Mouse (Mus musculus) stomach, postnatal 0 days (tissue): Measurements from ENCODE around the gene Bsx. TPM values are rescaled to one million over a fixed set of nuclear protein-coding genes. Genes with fewer than 3 reads are reported as not detected.

Source experiments
- ATAC-seq: fragments of 200-750 bp; cut with Nextera tagmentation; 2 replicates; pipeline ENCODE4 v1.8.0; 2017; ENCODE audit not compliant: low FRiP score, low TSS enrichment
- DNase-seq: peaks from one replicate; pipeline ENCODE4 v3.0.0-alpha.2; 2016; ENCODE audit warnings: low spot score
- H3K27ac ChIP-seq: fragments of 300-500 bp; sonication (generic); replicated peaks from 2 replicates; pipeline ENCODE4 v1.5.1; 2014; ENCODE audit warnings: mild to moderate bottlenecking, control low read depth
- H3K27me3 ChIP-seq: fragments of 300-500 bp; sonication (generic); 2 replicates; pipeline ENCODE4 v1.6.1; 2014; ENCODE audit warnings: low read length; ENCODE audit not compliant: control insufficient read depth, insufficient read depth
- H3K36me3 ChIP-seq: fragments of 300-500 bp; sonication (generic); 2 replicates; pipeline ENCODE4 v1.6.1; 2014; ENCODE audit warnings: low read length, mixed read lengths; ENCODE audit not compliant: control insufficient read depth, insufficient read depth
- H3K4me1 ChIP-seq: fragments of 300-500 bp; sonication (generic); replicated peaks from 2 replicates; pipeline ENCODE4 v1.6.1; 2014; ENCODE audit warnings: antibody characterized with exemption; ENCODE audit not compliant: control insufficient read depth, insufficient read depth
- H3K4me2 ChIP-seq: fragments of 300-500 bp; sonication (generic); replicated peaks from 2 replicates; pipeline ENCODE4 v1.6.1; 2014; ENCODE audit warnings: low read depth, mild to moderate bottlenecking, control low read depth, moderate library complexity
- H3K4me3 ChIP-seq: fragments of 300-500 bp; sonication (generic); 2 replicates; pipeline ENCODE4 v1.5.1; 2014; ENCODE audit warnings: low read depth, low read length, control low read depth
- H3K9ac ChIP-seq: fragments of 300-500 bp; sonication (generic); 2 replicates; pipeline ENCODE4 v1.6.1; 2014; ENCODE audit warnings: mild to moderate bottlenecking, low read length, control low read depth, mixed read lengths
- H3K9me3 ChIP-seq: fragments of 300-500 bp; sonication (generic); 2 replicates; pipeline ENCODE4 v1.6.1; 2016; ENCODE audit warnings: low read length; ENCODE audit not compliant: control insufficient read depth
- CTCF ChIP-seq: IDR thresholded peaks from 2 replicates; pipeline ENCODE4 v1.5.1; 2016; ENCODE audit warnings: antibody characterized with exemption, low read depth, mild to moderate bottlenecking, moderate library complexity
- EP300 ChIP-seq: optimal IDR thresholded peaks from 2 replicates; pipeline ENCODE3; 2016; ENCODE audit warnings: antibody characterized with exemption
- WGBS: fragments of 180-500 bp; shearing (Covaris S2); extraction: QIAGEN DNeasy Blood & Tissue Kit; methylation state at CpG from one replicate; pipeline ENCODE4 v1.1.7; 2014; 5-methylcytosine and 5-hydroxymethylcytosine counted together
- polyA plus RNA-seq: library from polyadenylated mRNA; unstranded; fragments of >200 nt; fragmentation: Nextera tagmentation; extraction: Ambion mirVana; gene quantifications from 2 replicates; pipeline ENCODE4 v1.2.1, GENCODE M21; 2015

Bsx gene
- polyA plus RNA-seq, 1 experiment from 2014 or later: not detected

DNA sequence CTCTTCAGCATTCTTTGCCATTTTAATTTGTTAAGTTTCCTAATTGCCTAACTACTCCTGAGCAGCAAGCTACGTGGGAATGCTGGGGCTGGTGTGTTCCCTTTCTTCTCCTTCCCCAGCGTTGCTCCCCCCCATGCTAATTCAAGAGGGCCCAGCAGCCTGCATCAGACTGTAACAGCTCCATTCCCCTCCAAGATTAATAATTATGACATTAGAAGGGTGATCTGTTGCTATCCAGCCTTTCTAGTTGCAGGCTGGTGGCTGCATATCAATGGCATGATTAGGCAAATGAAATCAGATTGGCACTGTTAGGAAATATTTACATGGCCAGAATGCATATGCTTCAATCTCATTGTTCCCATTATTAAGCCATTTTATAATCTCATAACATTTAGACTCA, 22.4 kb upstream of the Bsx start:
- ATAC-seq (no peak), DNase-seq (no peak)
- Histone ChIP-seq H3K27ac (no peak overlapping the region), H3K4me2 (no peak overlapping the region), H3K27me3 (no peaks in the 10 kb centered on the region), H3K36me3 (no peaks in the 10 kb centered on the region), H3K9ac (no peak overlapping the region), H3K4me3 (no peak overlapping the region), H3K9me3 (no peaks in the 10 kb centered on the region), H3K4me1 (no peaks in the 10 kb centered on the region)
- WGBS: 54% methylated on average over 2 of the region's 2 CpGs
- no peak for TF ChIP-seq CTCF
- no peak for TF ChIP-seq EP300

DNA sequence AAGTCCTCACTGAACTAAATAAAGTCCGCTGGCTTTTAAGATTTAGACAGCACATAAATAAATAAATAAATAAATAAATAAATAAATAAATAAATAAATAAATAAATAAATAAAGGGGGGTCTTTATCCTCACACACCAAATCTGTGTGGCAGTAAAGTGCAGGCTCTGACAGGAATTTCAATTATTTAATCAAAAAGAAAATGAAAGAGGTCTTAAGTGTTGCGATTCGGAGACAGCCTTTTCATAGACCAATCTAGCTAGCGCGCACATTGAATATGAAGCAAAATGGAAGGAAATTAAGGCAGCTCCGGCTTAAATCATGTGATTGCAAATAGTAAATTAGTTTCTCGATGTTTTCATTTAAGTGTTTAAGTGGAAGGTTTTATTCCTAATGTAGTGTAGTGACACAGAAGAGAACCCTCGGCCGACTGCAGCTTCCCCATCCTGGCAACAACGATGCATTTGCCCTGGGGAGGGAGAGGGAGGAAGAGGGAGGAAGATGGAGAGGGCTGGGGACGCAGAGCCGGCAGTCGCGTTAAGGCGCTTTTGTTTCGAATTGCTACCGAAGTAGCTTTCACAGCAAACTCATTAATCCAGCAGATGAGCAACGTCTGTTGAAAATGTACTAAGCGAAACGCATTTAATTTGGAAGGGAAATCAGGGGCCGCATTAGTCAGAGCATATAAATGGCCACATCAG, 15.3 kb upstream of the Bsx start:
- H3K4me1 ChIP-seq: no peaks in the 10 kb centered on the region
- no peaks in the 10 kb centered on the region for H3K27me3 ChIP-seq
- peak overlapping the region; percentile 56 for H3K4me2 ChIP-seq
- no peak for DNase-seq
- no peak for TF ChIP-seq EP300
- TF ChIP-seq CTCF: no peak
- no peaks in the 10 kb centered on the region for H3K9me3 ChIP-seq
- H3K9ac ChIP-seq: no peak overlapping the region
- no peak for ATAC-seq
- 10% methylated on average over 21 of the region's 21 CpGs for WGBS
- H3K27ac ChIP-seq: no peak overlapping the region
- no peaks in the 10 kb centered on the region for H3K36me3 ChIP-seq
- H3K4me3 ChIP-seq: peak overlapping the region; percentile 25

DNA sequence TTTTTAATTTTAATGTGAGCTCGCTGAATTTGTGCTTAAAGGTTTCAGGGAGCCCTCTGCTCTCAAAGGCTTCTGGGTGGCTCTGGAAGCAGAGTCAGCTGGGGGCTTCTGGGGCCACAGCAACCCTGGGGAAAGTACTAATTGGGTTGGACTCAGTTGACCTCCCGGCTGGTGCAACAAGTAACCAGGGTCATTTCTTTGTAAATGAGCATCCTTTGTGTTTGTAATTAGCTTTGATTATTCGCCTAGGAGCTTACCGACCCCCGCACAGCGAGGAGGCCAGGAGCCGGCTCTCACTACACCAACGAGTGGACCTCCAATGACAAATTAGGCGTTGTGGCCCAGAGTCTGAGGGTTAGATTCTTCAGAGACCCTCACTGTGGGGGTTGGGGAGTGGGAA, 14.7 kb upstream of the Bsx start:
- H3K36me3 ChIP-seq: no peaks in the 10 kb centered on the region
- H3K4me2 ChIP-seq: peak overlapping the region; percentile 56
- no peak overlapping the region for H3K27ac ChIP-seq
- no peaks in the 10 kb centered on the region for H3K27me3 ChIP-seq
- no peak for DNase-seq
- no peak overlapping the region for H3K9ac ChIP-seq
- peak overlapping the region; percentile 25 for H3K4me3 ChIP-seq
- H3K9me3 ChIP-seq: no peaks in the 10 kb centered on the region
- H3K4me1 ChIP-seq: no peaks in the 10 kb centered on the region
- WGBS: 12% methylated on average over 9 of the region's 9 CpGs
- no peak for ATAC-seq
- TF ChIP-seq CTCF (no peak), EP300 (no peak)

DNA sequence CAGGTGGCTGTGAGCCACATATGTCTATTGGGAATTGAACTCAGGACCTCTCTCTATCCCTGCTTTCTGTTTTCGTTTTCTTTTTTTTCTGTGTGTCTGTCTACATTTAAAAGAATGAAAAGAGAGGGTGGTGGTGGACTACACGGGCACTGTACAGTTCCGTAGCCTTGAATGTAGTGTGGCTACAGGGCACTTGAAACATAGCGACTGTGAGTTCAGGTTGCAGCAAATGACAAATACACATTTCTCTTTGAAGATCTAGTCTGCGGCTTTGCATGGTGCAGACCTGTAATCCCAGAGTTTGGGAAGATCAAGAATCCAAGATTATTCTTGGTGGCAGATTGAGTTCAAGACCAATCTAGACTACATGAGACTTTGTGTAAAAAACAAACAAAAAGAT, 3.6 kb upstream of the Bsx start:
- H3K36me3 ChIP-seq: no peaks in the 10 kb centered on the region
- TF ChIP-seq EP300 (no peak), CTCF (no peak)
- no peaks in the 10 kb centered on the region for H3K4me1 ChIP-seq
- H3K9ac ChIP-seq: no peak overlapping the region
- no peaks in the 10 kb centered on the region for H3K9me3 ChIP-seq
- 79% methylated on average over 5 of the region's 5 CpGs for WGBS
- no peak overlapping the region for H3K4me2 ChIP-seq
- no peak overlapping the region for H3K27ac ChIP-seq
- H3K27me3 ChIP-seq: peaks cover 17% of the 10 kb centered on the region
- H3K4me3 ChIP-seq: no peak overlapping the region
- ATAC-seq (no peak), DNase-seq (no peak)

DNA sequence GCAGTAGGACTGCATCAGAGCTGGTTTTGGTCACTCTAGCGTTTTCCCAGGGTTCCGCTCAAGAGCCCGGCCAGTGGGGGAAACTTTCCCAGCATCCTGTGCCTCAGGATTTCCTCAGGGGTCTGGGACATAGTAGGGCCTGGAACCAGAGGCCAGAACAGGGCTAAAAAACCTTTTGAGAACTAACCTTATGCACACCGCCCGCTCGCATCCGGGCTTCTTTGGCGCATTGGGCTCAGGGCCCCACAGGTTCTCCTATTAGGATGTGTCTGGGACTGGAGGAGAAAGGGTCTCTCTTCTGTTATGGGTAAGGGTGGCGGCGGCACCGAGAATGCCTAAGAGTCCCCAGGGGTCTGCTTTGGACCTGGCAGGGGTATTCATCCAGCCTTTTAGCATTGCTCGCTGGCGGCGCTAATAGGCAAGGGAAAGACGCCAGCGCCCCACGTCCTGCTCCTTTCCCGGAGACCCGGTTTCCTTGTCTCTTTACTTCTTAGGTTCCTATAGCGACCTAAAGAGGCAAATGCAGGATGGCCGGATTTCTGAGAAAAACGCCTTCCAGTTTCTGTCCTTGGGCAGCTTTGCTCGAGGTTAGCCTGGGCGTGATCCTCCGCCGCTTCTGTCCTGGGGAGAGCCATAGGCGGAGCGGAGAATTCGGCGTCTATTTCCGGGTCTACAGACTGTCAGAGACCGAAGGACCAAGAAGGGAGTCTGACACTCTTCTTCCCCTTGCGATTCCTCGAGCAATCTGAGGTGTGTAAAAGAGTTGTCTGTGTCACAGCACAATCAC, 2.4 kb upstream of the Bsx start:
- Histone ChIP-seq H3K9ac (no peak overlapping the region), H3K36me3 (no peaks in the 10 kb centered on the region), H3K27ac (no peak overlapping the region), H3K4me2 (peak overlapping the region; percentile 15), H3K9me3 (no peaks in the 10 kb centered on the region), H3K27me3 (peaks cover 23% of the 10 kb centered on the region), H3K4me1 (no peaks in the 10 kb centered on the region), H3K4me3 (0 out of 2 replicates have a peak overlapping the region, but pooled peaks have one; percentile 4)
- no peak for TF ChIP-seq CTCF
- no peak for TF ChIP-seq EP300
- DNase-seq (no peak), ATAC-seq (peak; percentile 42; the same call in 1 of the 2 replicates)
- WGBS: 3% methylated on average over 34 of the region's 34 CpGs

DNA sequence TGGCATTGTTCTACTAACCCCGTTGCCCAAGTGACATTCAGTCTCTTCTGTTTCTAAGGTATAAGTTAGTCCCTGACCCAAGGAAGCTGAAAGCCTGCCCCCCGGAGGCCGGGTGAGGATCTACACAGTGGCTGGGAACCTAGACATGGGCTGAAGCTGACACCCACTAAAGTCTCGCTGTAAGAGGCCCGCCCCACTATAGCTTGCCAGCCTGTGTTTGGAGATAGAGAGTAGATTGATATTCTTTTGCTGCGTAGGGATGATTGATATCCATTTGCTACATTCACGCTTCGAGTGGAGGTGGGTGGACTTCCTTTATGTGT, 1.8 kb upstream of the Bsx start:
- DNase-seq: peak; percentile 48
- no peak overlapping the region for H3K27ac ChIP-seq
- H3K4me3 ChIP-seq: no peak overlapping the region
- H3K9ac ChIP-seq: no peak overlapping the region
- no peaks in the 10 kb centered on the region for H3K4me1 ChIP-seq
- 8% methylated on average over 8 of the region's 8 CpGs for WGBS
- peaks cover 25% of the 10 kb centered on the region for H3K27me3 ChIP-seq
- H3K4me2 ChIP-seq: peak overlapping the region; percentile 15
- no peaks in the 10 kb centered on the region for H3K9me3 ChIP-seq
- H3K36me3 ChIP-seq: no peaks in the 10 kb centered on the region
- peak; percentile 26; the same call in 1 of the 2 replicates for ATAC-seq
- TF ChIP-seq EP300 (no peak), CTCF (peak; percentile 51)
